Mouse (Mus musculus) heart, adult 2 months (tissue): ENCODE measurements around the gene Fmc1.

Experiments used
- CTCF ChIP-seq: fragments of 200-600 bp; IDR thresholded peaks from 2 replicates; pipeline ENCODE4 v1.8.1; 2022; ENCODE audit warnings: antibody characterized with exemption, mild to moderate bottlenecking, moderate library complexity
- POLR2A ChIP-seq: fragments of 200-500 bp; IDR thresholded peaks from 2 replicates; pipeline ENCODE4 v1.6.1; 2011; ENCODE audit warnings: mild to moderate bottlenecking, low read depth, low read length, control low read depth; ENCODE audit not compliant: insufficient read depth

DNA sequence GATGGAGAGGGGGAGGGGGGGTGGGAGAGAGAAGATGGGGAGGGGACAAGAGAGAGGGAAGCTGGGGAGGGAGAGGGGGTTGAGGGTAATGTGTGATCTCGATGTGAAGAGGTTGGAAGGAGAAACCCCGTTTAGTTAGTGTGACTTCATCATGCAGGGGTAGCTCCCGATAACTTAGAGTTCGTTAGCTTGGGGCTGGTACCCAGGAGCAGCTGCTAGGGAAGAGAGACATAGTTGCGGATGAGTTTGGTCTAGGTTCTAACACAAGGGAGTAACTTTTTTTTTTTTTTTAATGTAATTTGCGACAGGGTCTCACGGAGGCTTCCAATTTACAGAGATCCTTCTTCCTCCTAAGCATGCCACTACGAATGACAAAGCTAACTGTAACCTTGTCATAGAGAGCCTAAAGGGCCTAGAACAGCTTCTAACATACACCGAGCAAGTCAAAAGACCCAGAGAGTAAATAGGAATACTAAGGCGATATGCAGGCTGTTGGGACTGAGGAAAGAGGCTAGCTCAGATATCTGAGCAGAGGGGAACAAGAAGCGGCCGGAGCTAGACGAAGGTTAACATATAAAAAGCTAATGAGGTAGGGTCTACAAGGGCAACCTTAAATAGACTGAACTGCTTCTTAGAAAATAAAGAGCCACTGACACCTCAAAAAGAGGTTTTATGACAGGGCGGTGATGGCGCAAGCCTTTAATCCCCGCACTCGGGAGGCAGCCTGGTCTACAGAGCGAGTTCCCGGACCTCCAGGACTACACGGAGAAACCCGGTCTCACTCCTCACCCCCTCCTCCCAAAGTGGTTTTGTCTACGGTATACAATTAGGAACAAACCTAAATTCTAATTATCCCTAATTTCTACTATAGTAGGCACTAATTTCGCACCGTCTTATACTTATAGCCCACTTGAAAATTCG is 542 bp upstream of the Fmc1 start:
- TF ChIP-seq POLR2A (no peak), CTCF (no peak)
